Mouse (Mus musculus) E14TG2a.4 (cell line): ENCODE results near the gene Magi1.

Experiments used
- CTCF ChIP-seq: conservative IDR thresholded peaks from 2 replicates; pipeline ENCODE4 v1.5.1; 2014; ENCODE audit warnings: low read length
- NANOG ChIP-seq: IDR thresholded peaks from 2 replicates; pipeline ENCODE4 v1.6.1; 2014; ENCODE audit warnings: borderline replicate concordance, low read length, mixed read lengths
- POU5F1 ChIP-seq: IDR thresholded peaks from 2 replicates; pipeline ENCODE4 v1.6.1; 2014; ENCODE audit warnings: low read length, borderline replicate concordance

DNA sequence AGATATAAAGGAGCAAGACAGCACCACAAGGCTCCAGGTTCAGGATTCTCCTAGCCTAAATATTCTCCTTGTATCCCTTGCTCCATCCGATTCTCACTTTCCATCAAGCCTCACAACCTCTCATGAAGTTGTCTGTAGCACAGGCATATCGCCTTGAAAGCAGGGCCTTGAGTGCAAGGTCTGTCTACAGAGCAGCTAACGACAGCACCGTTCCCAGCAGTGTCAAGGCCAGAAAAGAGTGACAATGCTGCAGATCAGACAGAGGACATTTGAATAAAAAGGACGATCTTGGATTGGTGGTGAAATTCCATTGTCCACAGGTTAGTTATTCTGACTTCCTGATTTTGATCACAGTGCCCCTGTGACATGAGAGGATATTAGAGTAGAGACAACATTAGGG is 421.5 kb downstream of the Magi1 start:
- TF ChIP-seq CTCF (no peak), NANOG (no peak), POU5F1 (no peak)
